Mouse (Mus musculus): ENCODE data around the gene Tifab.
A peak's percentile ranks its signal among the peaks of the same experiment; 100 is the strongest.

GRCm38 (mm10) chr13:56197473-56198266 is 19.0 kb upstream of the Tifab start:
- no peak for TF ChIP-seq CHD2 (IDR thresholded peaks at IDR 0.05; ENCODE audit: low read depth, low read length)
- TF ChIP-seq ZC3H11A (IDR thresholded peaks at IDR 0.05; ENCODE audit: borderline replicate concordance, low read depth, low read length) = peak; percentile 97
- no peak for TF ChIP-seq MAFK (IDR thresholded peaks at IDR 0.05; ENCODE audit: insufficient read depth, low read depth, low read length)
- no peak; the same call in 1 of the 2 replicates for TF ChIP-seq HCFC1 (IDR thresholded peaks at IDR 0.05; ENCODE audit: borderline replicate concordance, insufficient read depth, low read length)

Data from ES-E14 (cell line).